Mouse (Mus musculus): Measurements from ENCODE around the gene Pdk4. TPM values are rescaled to one million over a fixed set of nuclear protein-coding genes. Genes with fewer than 3 reads are reported as not detected.

The Pdk4 gene
- total and polyA plus RNA-seq, 3 experiments: 0.05 TPM; not detected in 2

GRCm38 (mm10) chr6:5507821-5508220 is 11.7 kb upstream of the Pdk4 start:
- H3K27me3 ChIP-seq (ENCODE audit: insufficient read depth, low read length): no peaks in the 10 kb centered on the region
- no peaks in the 10 kb centered on the region for H3K4me1 ChIP-seq (ENCODE audit: insufficient read depth, low read depth, low read length)

GRCm38 (mm10) chr6:5506271-5506670 is 10.2 kb upstream of the Pdk4 start:
- Histone ChIP-seq H3K36me3 (replicated peaks) (no peaks in the 10 kb centered on the region), H3K9me3 (replicated peaks) (no peaks in the 10 kb centered on the region), H3K27me3 (ENCODE audit: insufficient read depth, low read length) (no peaks in the 10 kb centered on the region), H3K4me3 (ENCODE audit: low read depth, low read length) (no peak overlapping the region), H3K4me1 (ENCODE audit: insufficient read depth, low read depth, low read length) (no peaks in the 10 kb centered on the region)
- TF ChIP-seq CTCF (IDR thresholded peaks at IDR 0.05; ENCODE audit: low read depth, low read length) (no peak), GATA1 (IDR thresholded peaks at IDR 0.05; ENCODE audit: borderline replicate concordance, low read length) (no peak)
- no peak for ATAC-seq (ENCODE audit: extremely low read depth, insufficient number of reproducible peaks, low FRiP score, poor library complexity, severe bottlenecking)
- DNase-seq (ENCODE audit: low spot score): no peak

More at GRCm38 (mm10) chr6:5507821-5508220, 11.7 kb upstream of the Pdk4 start:
- no peak for TF ChIP-seq GATA1 (IDR thresholded peaks at IDR 0.05; ENCODE audit: borderline replicate concordance, low read length)
- TF ChIP-seq CTCF (IDR thresholded peaks at IDR 0.05; ENCODE audit: low read depth, low read length): no peak
- no peak for TF ChIP-seq POLR2AphosphoS5 (IDR thresholded peaks at IDR 0.05; ENCODE audit: insufficient replicate concordance, low read depth, low read length)
- no peak for TF ChIP-seq TAL1 (conservative IDR thresholded peaks at IDR 0.05; ENCODE audit: low read depth, low read length)
- TF ChIP-seq GATA2 (IDR thresholded peaks at IDR 0.05; ENCODE audit: borderline replicate concordance, low read depth, low read length): no peak
- Histone ChIP-seq H3K4me3 (ENCODE audit: low read depth, low read length) (no peak overlapping the region), H3K36me3 (replicated peaks) (no peaks in the 10 kb centered on the region), H3K9me3 (replicated peaks) (no peaks in the 10 kb centered on the region)
- ATAC-seq (ENCODE audit: extremely low read depth, insufficient number of reproducible peaks, low FRiP score, poor library complexity, severe bottlenecking): no peak
- no peak for DNase-seq (ENCODE audit: low spot score)

GRCm38 (mm10) chr6:5502810-5503209 is 6.7 kb upstream of the Pdk4 start:
- no peaks in the 10 kb centered on the region for H3K27me3 ChIP-seq (ENCODE audit: insufficient read depth, low read length)
- no peaks in the 10 kb centered on the region for H3K36me3 ChIP-seq (replicated peaks)
- H3K9me3 ChIP-seq (replicated peaks): no peaks in the 10 kb centered on the region
- TF ChIP-seq TAL1 (conservative IDR thresholded peaks at IDR 0.05; ENCODE audit: low read depth, low read length) (no peak), GATA2 (IDR thresholded peaks at IDR 0.05; ENCODE audit: borderline replicate concordance, low read depth, low read length) (no peak), POLR2AphosphoS5 (IDR thresholded peaks at IDR 0.05; ENCODE audit: insufficient replicate concordance, low read depth, low read length) (no peak), CTCF (IDR thresholded peaks at IDR 0.05; ENCODE audit: low read depth, low read length) (no peak), GATA1 (IDR thresholded peaks at IDR 0.05; ENCODE audit: borderline replicate concordance, low read length) (no peak)
- ATAC-seq (ENCODE audit: extremely low read depth, insufficient number of reproducible peaks, low FRiP score, poor library complexity, severe bottlenecking) (no peak), DNase-seq (ENCODE audit: low spot score) (no peak)
- no peaks in the 10 kb centered on the region for H3K4me1 ChIP-seq (ENCODE audit: insufficient read depth, low read depth, low read length)
- no peak overlapping the region for H3K4me3 ChIP-seq (ENCODE audit: low read depth, low read length)

GRCm38 (mm10) chr6:5501551-5501950 is 5.4 kb upstream of the Pdk4 start:
- H3K4me1 ChIP-seq (ENCODE audit: insufficient read depth, low read depth, low read length): no peaks in the 10 kb centered on the region
- TF ChIP-seq POLR2AphosphoS5 (IDR thresholded peaks at IDR 0.05; ENCODE audit: insufficient replicate concordance, low read depth, low read length) (no peak), GATA1 (IDR thresholded peaks at IDR 0.05; ENCODE audit: borderline replicate concordance, low read length) (no peak)
- no peak for ATAC-seq (ENCODE audit: extremely low read depth, insufficient number of reproducible peaks, low FRiP score, poor library complexity, severe bottlenecking)
- no peak overlapping the region for H3K4me3 ChIP-seq (ENCODE audit: low read depth, low read length)
- no peaks in the 10 kb centered on the region for H3K36me3 ChIP-seq (replicated peaks)
- no peaks in the 10 kb centered on the region; the same call in 1 of the 2 replicates for H3K27me3 ChIP-seq (ENCODE audit: insufficient read depth, low read length)
- no peak for DNase-seq (ENCODE audit: low spot score)
- H3K9me3 ChIP-seq (replicated peaks): no peaks in the 10 kb centered on the region

GRCm38 (mm10) chr6:5498740-5499139 is 2.6 kb upstream of the Pdk4 start:
- Histone ChIP-seq H3K27me3 (ENCODE audit: insufficient read depth, low read length) (peaks cover 5% of the 10 kb centered on the region; the same call in 1 of the 2 replicates), H3K4me3 (ENCODE audit: low read depth, low read length) (no peak overlapping the region), H3K36me3 (replicated peaks) (no peaks in the 10 kb centered on the region), H3K9me3 (replicated peaks) (no peaks in the 10 kb centered on the region), H3K4me1 (ENCODE audit: insufficient read depth, low read depth, low read length) (no peaks in the 10 kb centered on the region)
- ATAC-seq (ENCODE audit: extremely low read depth, insufficient number of reproducible peaks, low FRiP score, poor library complexity, severe bottlenecking): no peak
- TF ChIP-seq POLR2AphosphoS5 (IDR thresholded peaks at IDR 0.05; ENCODE audit: insufficient replicate concordance, low read depth, low read length) (no peak), TAL1 (conservative IDR thresholded peaks at IDR 0.05; ENCODE audit: low read depth, low read length) (no peak), GATA1 (IDR thresholded peaks at IDR 0.05; ENCODE audit: borderline replicate concordance, low read length) (no peak), GATA2 (IDR thresholded peaks at IDR 0.05; ENCODE audit: borderline replicate concordance, low read depth, low read length) (no peak), CTCF (IDR thresholded peaks at IDR 0.05; ENCODE audit: low read depth, low read length) (no peak)
- no peak for DNase-seq (ENCODE audit: low spot score)

- no peaks in the 10 kb centered on the region for H3K9me3 ChIP-seq (replicated peaks)
- H3K27me3 ChIP-seq (ENCODE audit: insufficient read depth, low read length): peaks cover 5% of the 10 kb centered on the region; the same call in 1 of the 2 replicates
- no peaks in the 10 kb centered on the region for H3K36me3 ChIP-seq (replicated peaks)
- DNase-seq (ENCODE audit: low spot score) (no peak), ATAC-seq (ENCODE audit: extremely low read depth, insufficient number of reproducible peaks, low FRiP score, poor library complexity, severe bottlenecking) (no peak)
- TF ChIP-seq GATA1 (IDR thresholded peaks at IDR 0.05; ENCODE audit: borderline replicate concordance, low read length) (no peak), POLR2AphosphoS5 (IDR thresholded peaks at IDR 0.05; ENCODE audit: insufficient replicate concordance, low read depth, low read length) (no peak), GATA2 (IDR thresholded peaks at IDR 0.05; ENCODE audit: borderline replicate concordance, low read depth, low read length) (no peak), CTCF (IDR thresholded peaks at IDR 0.05; ENCODE audit: low read depth, low read length) (no peak), TAL1 (conservative IDR thresholded peaks at IDR 0.05; ENCODE audit: low read depth, low read length) (no peak)
- no peak overlapping the region for H3K4me3 ChIP-seq (ENCODE audit: low read depth, low read length)
- no peaks in the 10 kb centered on the region for H3K4me1 ChIP-seq (ENCODE audit: insufficient read depth, low read depth, low read length)
Observed at GRCm38 (mm10) chr6:5496854-5497235, 736 bp upstream of the Pdk4 start.

GRCm38 (mm10) chr6:5485028-5485427 is 11.1 kb downstream of the Pdk4 start:
- ATAC-seq (ENCODE audit: extremely low read depth, insufficient number of reproducible peaks, low FRiP score, poor library complexity, severe bottlenecking) (no peak), DNase-seq (ENCODE audit: low spot score) (no peak)
- no peaks in the 10 kb centered on the region for H3K9me3 ChIP-seq (replicated peaks)
- no peaks in the 10 kb centered on the region for H3K36me3 ChIP-seq (replicated peaks)
- H3K27me3 ChIP-seq (ENCODE audit: insufficient read depth, low read length): no peaks in the 10 kb centered on the region
- no peak overlapping the region for H3K4me3 ChIP-seq (ENCODE audit: low read depth, low read length)
- TF ChIP-seq POLR2AphosphoS5 (IDR thresholded peaks at IDR 0.05; ENCODE audit: insufficient replicate concordance, low read depth, low read length) (no peak), GATA1 (IDR thresholded peaks at IDR 0.05; ENCODE audit: borderline replicate concordance, low read length) (no peak), CTCF (IDR thresholded peaks at IDR 0.05; ENCODE audit: low read depth, low read length) (no peak), GATA2 (IDR thresholded peaks at IDR 0.05; ENCODE audit: borderline replicate concordance, low read depth, low read length) (no peak), TAL1 (conservative IDR thresholded peaks at IDR 0.05; ENCODE audit: low read depth, low read length) (no peak)
- no peaks in the 10 kb centered on the region for H3K4me1 ChIP-seq (ENCODE audit: insufficient read depth, low read depth, low read length)
